Mouse (Mus musculus): ENCODE results near the gene Tmem184a. TPM values are rescaled to one million over a fixed set of nuclear protein-coding genes. Genes with fewer than 3 reads are reported as not detected.
A peak's percentile ranks its signal among the peaks of the same experiment; 100 is the strongest.

Tmem184a gene
- polyA plus RNA-seq, 1 experiment = 0.13 TPM

GRCm38 (mm10) chr5:139826357-139827055 lies 6.8 kb upstream of the Tmem184a start, which contains the start of the genes Gm26938 and Psmg3:
TSS of gene Gm26938 (minus strand) at chr5:139826407.
TSS of gene Psmg3 (minus strand) at chr5:139826885.
- Histone ChIP-seq H3K27me3 (ENCODE audit: control insufficient read depth, insufficient read depth, insufficient read length) (no peaks in the 10 kb centered on the region), H3K79me3 (ENCODE audit: low read depth) (peaks cover 14% of the 10 kb centered on the region), H3K79me2 (ENCODE audit: control insufficient read depth, insufficient read depth) (peaks cover 18% of the 10 kb centered on the region), H3K36me3 (ENCODE audit: control insufficient read depth, insufficient read depth) (peaks cover 30% of the 10 kb centered on the region), H3K4me3 (ENCODE audit: insufficient read depth, poor library complexity, severe bottlenecking) (peak within 1 kb of the TSS; percentile 95), H3ac (ENCODE audit: control insufficient read depth, insufficient read length, low read depth) (peak within 1 kb of the TSS; percentile 91)
- TF ChIP-seq MAX (IDR thresholded peaks at IDR 0.05) (peak; percentile 45), USF1 (IDR thresholded peaks at IDR 0.05; ENCODE audit: low read depth) (peak; percentile 6), FOSL1 (IDR thresholded peaks at IDR 0.05; ENCODE audit: insufficient read depth, low read length, poor library complexity, severe bottlenecking) (no peak), MYOD1 (IDR thresholded peaks at IDR 0.05; ENCODE audit: control insufficient read depth, insufficient read length, low read depth) (no peak), CTCF (IDR thresholded peaks at IDR 0.05; ENCODE audit: control insufficient read depth, insufficient read depth, insufficient read length) (no peak), CEBPB (IDR thresholded peaks at IDR 0.05; ENCODE audit: low read depth) (no peak), MYOG (IDR thresholded peaks at IDR 0.05; ENCODE audit: control insufficient read depth, extremely low read depth, insufficient read length) (no peak)

DNA sequence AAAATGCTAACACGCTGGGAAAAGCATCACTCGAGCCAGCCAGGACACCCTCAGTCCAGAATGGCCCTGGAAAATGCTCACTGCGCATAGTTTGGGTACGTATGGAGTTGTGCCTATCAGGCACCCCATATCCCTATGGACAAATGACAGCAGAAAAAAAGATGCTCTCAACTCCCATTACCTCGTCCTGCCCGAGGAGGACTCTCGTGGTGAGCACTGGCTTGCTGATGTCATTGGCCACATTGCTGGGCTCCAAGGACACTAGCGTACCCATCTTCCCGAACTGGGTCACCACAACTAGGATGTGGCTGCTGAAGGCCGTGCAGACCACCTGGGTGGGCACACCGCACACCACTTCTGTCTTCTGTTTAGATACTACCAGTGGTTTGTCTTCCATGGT lies 6.2 kb upstream of the Tmem184a start:
- no peak for TF ChIP-seq MYOD1 (IDR thresholded peaks at IDR 0.05; ENCODE audit: control insufficient read depth, insufficient read length, low read depth)
- TF ChIP-seq MAX (IDR thresholded peaks at IDR 0.05) = no peak
- Histone ChIP-seq H3K36me3 (ENCODE audit: control insufficient read depth, insufficient read depth) (peaks cover 30% of the 10 kb centered on the region), H3K79me3 (ENCODE audit: low read depth) (peaks cover 14% of the 10 kb centered on the region), H3ac (ENCODE audit: control insufficient read depth, insufficient read length, low read depth) (peak overlapping the region; percentile 91), H3K79me2 (ENCODE audit: control insufficient read depth, insufficient read depth) (peaks cover 18% of the 10 kb centered on the region), H3K27me3 (ENCODE audit: control insufficient read depth, insufficient read depth, insufficient read length) (no peaks in the 10 kb centered on the region), H3K4me3 (ENCODE audit: insufficient read depth, poor library complexity, severe bottlenecking) (peak overlapping the region; percentile 95)

GRCm38 (mm10) chr5:139824531-139824930 lies 4.8 kb upstream of the Tmem184a start:
- Histone ChIP-seq H3ac (ENCODE audit: control insufficient read depth, insufficient read length, low read depth) (no peak overlapping the region), H3K79me3 (ENCODE audit: low read depth) (peaks cover 14% of the 10 kb centered on the region), H3K79me2 (ENCODE audit: control insufficient read depth, insufficient read depth) (peaks cover 18% of the 10 kb centered on the region), H3K36me3 (ENCODE audit: control insufficient read depth, insufficient read depth) (peaks cover 30% of the 10 kb centered on the region), H3K4me3 (ENCODE audit: insufficient read depth, poor library complexity, severe bottlenecking) (no peak overlapping the region), H3K27me3 (ENCODE audit: control insufficient read depth, insufficient read depth, insufficient read length) (no peaks in the 10 kb centered on the region)
- TF ChIP-seq CTCF (IDR thresholded peaks at IDR 0.05; ENCODE audit: control insufficient read depth, insufficient read depth, insufficient read length) (no peak), MAX (IDR thresholded peaks at IDR 0.05) (no peak), MYOD1 (IDR thresholded peaks at IDR 0.05; ENCODE audit: control insufficient read depth, insufficient read length, low read depth) (no peak), USF1 (IDR thresholded peaks at IDR 0.05; ENCODE audit: low read depth) (no peak), FOSL1 (IDR thresholded peaks at IDR 0.05; ENCODE audit: insufficient read depth, low read length, poor library complexity, severe bottlenecking) (no peak)

- no peak overlapping the region for H3K4me3 ChIP-seq (ENCODE audit: insufficient read depth, poor library complexity, severe bottlenecking)
- no peak for TF ChIP-seq CEBPB (IDR thresholded peaks at IDR 0.05; ENCODE audit: low read depth)
- TF ChIP-seq MYOD1 (IDR thresholded peaks at IDR 0.05; ENCODE audit: control insufficient read depth, insufficient read length, low read depth) = peak; percentile 3
- peaks cover 30% of the 10 kb centered on the region for H3K36me3 ChIP-seq (ENCODE audit: control insufficient read depth, insufficient read depth)
- H3K79me3 ChIP-seq (ENCODE audit: low read depth) = peaks cover 14% of the 10 kb centered on the region
- H3K27me3 ChIP-seq (ENCODE audit: control insufficient read depth, insufficient read depth, insufficient read length) = no peaks in the 10 kb centered on the region
- peaks cover 18% of the 10 kb centered on the region for H3K79me2 ChIP-seq (ENCODE audit: control insufficient read depth, insufficient read depth)
- H3ac ChIP-seq (ENCODE audit: control insufficient read depth, insufficient read length, low read depth) = no peak overlapping the region
Observed at GRCm38 (mm10) chr5:139821466-139822459, 2.0 kb upstream of the Tmem184a start.

- peaks cover 13% of the 10 kb centered on the region for H3K36me3 ChIP-seq (ENCODE audit: control insufficient read depth, insufficient read depth)
- H3K27me3 ChIP-seq (ENCODE audit: control insufficient read depth, insufficient read depth, insufficient read length) = peaks cover 6% of the 10 kb centered on the region
- H3K4me3 ChIP-seq (ENCODE audit: insufficient read depth, poor library complexity, severe bottlenecking) = no peak overlapping the region
- TF ChIP-seq MYOD1 (IDR thresholded peaks at IDR 0.05; ENCODE audit: control insufficient read depth, insufficient read length, low read depth) (no peak), MAX (IDR thresholded peaks at IDR 0.05) (no peak), CEBPB (IDR thresholded peaks at IDR 0.05; ENCODE audit: low read depth) (no peak), MYOG (IDR thresholded peaks at IDR 0.05; ENCODE audit: control insufficient read depth, extremely low read depth, insufficient read length) (no peak), CTCF (IDR thresholded peaks at IDR 0.05; ENCODE audit: control insufficient read depth, insufficient read depth, insufficient read length) (no peak), USF1 (IDR thresholded peaks at IDR 0.05; ENCODE audit: low read depth) (no peak), FOSL1 (IDR thresholded peaks at IDR 0.05; ENCODE audit: insufficient read depth, low read length, poor library complexity, severe bottlenecking) (no peak)
- no peak overlapping the region for H3ac ChIP-seq (ENCODE audit: control insufficient read depth, insufficient read length, low read depth)
- no peaks in the 10 kb centered on the region for H3K79me3 ChIP-seq (ENCODE audit: low read depth)
- no peaks in the 10 kb centered on the region for H3K79me2 ChIP-seq (ENCODE audit: control insufficient read depth, insufficient read depth)
Observed at GRCm38 (mm10) chr5:139818801-139819200, 916 bp downstream of the Tmem184a start.

Data from C2C12 (cell line).